Mouse (Mus musculus) cerebellum, postnatal 14 days (tissue): ENCODE results near the gene Ndc80.
A peak's percentile ranks its signal among the peaks of the same experiment; 100 is the strongest.
"Not testable (repeated sequence)": the region's sequence is repeated elsewhere in the genome, so short reads cannot be mapped to it uniquely, and the experiment has no call there.

ENCODE experiments used
- DNase-seq, 2 experiments: peaks; one replicate each; pipeline ENCODE4 v3.0.0; 2021; ENCODE audit warnings: mixed read lengths in 2 of 2

Gene Ndc80

GRCm38 (mm10) chr17:71526711-71527564 is at the start of gene Ndc80:
Gene Ndc80, minus strand, starts transcription at chr17:71526857.
- peak; percentile 93 to 96 for DNase-seq

DNA sequence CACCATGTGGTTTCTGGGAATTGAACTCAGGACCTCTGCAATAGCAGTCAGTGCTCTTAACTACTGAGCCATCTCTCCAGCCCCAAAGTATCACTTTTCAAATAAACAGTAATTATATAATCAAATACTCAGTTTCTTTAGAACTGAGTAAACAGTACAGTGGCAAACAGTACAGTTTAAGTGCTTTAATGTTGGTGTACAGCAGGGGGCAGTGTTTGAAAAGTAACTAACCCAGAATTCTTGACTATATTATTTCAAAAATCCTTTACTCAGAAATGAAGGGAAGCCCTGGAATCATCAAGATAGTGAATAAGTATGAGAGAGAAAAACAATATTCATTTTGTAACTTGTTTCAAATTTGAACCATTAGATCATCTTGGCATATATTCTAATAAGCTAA is 35.0 kb upstream of the Ndc80 start:
- DNase-seq, result peak; percentile 62 to 68

DNA sequence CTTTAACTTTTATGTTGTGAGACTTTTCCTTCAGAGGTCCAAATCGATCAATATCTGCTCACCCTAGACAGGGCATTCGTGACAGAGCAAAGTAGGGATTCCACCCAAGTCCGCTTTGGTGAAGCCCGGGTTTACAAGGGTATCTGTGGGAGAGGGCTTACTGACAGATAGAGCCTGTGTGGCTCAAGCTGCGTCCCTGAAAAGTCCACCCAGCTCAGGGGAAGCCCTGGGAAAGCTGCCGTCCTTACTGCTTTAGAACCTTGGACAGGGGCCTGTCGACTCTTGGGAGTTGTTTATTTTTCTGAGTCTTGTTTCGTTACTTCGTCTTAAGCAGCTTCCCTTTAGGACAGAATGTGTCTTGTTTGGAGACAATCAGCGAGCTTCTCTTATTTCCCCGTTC is 26.2 kb upstream of the Ndc80 start:
- peak in 1 of 2 experiments; percentile 11 for DNase-seq

DNA sequence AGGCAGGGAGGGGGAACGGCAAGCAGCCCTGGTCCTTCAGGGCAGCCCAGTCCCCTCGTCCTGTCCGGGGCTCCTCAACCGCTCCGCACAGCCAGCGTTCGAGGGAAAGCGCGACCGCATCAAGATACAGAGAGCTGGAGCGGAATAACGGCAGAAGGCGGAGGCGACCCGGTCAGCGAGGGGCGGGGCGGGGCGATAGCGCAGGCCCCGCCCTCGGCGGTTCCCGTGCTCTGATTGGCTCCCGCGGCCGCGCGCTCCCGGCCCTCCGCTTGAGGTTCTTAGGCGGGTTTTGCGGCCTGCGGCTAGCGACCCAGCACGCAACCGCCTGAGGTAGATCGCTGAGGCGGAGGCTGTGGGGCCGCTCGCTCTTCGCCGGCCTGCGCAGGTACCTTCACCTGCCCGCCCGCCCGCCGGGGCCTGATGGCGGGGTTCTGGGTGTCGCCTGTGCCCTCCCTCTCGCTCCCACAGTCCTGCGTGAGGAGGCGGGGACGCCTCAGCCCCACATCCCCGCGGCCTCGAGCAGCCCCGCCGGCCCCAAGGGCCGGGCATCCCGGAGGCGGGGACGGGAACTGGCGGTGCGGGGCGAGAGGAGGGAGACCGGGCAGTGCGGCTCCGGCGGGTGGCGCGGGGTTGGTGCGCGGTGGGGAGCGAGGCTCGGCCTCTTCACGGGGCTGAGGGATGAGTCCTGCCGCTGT is 25.2 kb upstream of the Ndc80 start, which contains the start of gene Spdya:
TSS of gene Spdya (plus strand) at position 305 of the 695 bp plus-strand sequence.
- peak; percentile 90 to 93 for DNase-seq

DNA sequence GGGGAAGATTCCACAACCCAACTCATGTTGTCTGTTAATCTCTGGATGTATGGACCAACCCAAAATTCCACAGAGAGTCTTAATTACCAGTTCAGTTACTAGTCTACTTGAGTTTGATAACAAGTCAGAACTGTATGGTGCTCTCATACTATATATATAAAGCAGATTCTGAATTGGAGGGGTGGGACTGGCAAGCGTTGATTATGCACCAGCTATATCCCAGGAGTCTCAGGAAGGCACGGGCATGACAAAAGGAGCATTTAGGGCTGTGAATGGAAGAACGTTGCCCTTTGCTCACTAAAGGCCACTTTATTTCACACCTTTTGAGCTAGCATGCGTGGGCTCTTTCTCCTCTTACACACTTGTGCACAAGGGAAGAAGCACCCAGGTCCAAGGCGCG is 24.7 kb upstream of the Ndc80 start:
- DNase-seq, result no peak

- peak; percentile 31 to 48 for DNase-seq
These were observed 21.9 kb upstream of the Ndc80 start for GRCm38 (mm10) chr17:71548586-71548985.

DNA sequence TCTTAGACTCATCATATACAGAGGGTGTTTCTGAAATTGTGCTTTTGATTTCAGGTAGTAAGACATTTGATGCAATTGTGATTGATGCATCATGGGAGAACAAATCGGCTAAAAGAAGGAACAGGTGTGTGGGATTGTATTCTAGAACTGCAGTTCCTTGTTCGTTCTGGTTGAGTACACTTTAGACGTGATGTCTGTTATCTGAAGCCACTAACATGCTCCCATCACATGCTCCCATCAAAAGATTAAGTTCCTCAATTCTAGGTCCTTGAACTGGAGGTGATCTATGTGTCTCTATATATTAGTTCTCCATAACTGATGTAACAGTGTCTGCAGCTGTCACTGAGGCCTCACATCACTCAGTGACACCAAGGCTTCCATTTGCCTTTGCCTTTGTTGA is 10.5 kb upstream of the Ndc80 start:
- no peak for DNase-seq

DNA sequence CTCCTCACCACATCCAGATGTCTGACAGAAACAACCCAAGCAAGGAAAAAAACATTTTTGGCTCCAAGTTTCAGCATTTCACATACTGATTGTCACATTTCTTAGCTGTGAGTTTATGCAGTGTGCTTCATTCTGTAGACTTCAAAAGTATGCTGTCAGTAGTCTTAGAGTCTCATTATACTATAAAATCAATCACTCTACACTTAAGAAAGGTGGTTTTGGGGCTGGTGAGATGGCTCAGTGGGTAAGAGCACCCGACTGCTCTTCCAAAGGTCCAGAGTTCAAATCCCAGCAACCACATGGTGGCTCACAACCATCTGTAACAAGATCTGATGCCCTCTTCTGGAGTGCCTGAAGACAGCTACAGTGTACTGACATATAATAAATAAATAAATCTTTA is 8.9 kb upstream of the Ndc80 start:
- DNase-seq, result not testable (repeated sequence)

DNA sequence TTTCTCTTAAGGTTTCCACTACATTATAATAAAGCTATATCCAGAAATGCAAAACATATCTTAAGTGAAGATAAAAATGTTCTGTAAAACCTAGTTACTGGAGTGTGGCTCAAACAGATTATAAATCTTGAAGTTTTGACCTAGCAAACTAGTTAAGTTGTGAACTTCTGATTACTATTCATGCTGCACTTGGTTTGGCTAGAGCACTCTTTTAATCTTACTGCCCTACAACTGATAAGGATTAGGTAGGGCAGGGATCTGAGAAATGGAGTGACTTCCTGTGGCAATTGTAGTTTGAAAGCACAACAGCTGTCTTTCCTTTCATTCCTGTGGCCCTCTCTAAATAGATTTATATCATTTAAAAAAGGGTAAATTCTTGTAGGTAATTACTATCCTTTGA is 1.4 kb upstream of the Ndc80 start:
- no peak for DNase-seq

DNA sequence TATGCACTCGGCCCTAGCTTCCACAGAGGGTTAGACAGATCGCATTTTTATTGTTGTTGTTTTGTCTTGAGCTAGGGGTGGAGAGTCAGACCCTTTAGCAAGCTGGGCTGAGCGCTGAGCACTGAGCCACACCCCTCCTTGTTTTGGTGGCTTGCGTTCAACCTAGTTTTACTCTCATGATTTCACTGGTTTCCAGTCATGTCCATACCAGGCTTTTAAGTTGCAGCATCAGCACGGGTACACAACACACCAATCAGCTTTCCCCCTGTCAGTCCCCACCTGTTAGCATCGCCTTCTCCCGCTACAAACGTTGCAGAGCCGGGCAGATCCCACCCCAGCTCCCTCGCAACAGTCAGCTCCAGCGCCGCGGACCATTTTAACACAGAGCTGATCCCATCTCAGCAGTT is 352 bp downstream of the Ndc80 start:
- DNase-seq, result no peak

DNA sequence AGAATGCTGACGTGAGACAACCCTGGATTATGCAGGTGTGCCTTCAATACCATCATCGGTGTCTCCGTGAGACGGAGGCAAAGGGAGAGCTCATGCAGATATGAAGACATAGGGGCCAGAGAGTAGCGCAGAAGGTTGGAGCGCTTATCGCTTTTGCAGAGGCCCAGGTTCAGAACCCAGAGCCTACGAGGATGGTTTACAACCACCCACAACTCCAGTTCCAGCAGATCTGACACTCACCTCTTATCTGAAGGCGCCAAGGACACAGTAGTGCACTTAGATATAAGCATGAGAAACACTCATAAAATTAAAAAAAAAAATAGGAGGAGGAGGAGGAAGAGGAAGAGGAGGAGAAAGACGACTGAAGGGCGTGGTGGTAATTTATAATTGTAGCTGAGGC is 16.4 kb downstream of the Ndc80 start:
- DNase-seq, result no peak

GRCm38 (mm10) chr17:71506832-71507231 is 19.8 kb downstream of the Ndc80 start:
- no peak for DNase-seq

DNA sequence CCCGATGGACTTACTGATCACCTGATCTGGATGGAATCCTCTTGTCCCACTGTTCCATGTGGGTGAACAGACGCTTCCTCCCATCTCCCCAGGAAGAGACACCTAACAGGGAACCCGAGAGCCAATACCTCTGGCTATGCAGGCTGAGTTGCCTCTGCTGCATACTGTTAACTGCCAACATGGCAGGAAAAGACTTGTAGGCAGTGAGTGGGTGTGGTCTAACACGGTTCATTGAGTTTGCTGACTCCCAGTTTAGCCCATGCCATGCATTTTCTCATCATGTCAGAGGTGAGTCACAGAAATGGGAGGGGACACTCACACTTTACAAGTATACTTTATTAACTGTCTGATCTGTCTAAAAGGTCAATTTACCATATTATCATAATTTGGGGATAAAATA is 30.9 kb downstream of the Ndc80 start:
- no peak for DNase-seq

GRCm38 (mm10) chr17:71491332-71491686 is 35.3 kb downstream of the Ndc80 start:
- DNase-seq, result no peak

DNA sequence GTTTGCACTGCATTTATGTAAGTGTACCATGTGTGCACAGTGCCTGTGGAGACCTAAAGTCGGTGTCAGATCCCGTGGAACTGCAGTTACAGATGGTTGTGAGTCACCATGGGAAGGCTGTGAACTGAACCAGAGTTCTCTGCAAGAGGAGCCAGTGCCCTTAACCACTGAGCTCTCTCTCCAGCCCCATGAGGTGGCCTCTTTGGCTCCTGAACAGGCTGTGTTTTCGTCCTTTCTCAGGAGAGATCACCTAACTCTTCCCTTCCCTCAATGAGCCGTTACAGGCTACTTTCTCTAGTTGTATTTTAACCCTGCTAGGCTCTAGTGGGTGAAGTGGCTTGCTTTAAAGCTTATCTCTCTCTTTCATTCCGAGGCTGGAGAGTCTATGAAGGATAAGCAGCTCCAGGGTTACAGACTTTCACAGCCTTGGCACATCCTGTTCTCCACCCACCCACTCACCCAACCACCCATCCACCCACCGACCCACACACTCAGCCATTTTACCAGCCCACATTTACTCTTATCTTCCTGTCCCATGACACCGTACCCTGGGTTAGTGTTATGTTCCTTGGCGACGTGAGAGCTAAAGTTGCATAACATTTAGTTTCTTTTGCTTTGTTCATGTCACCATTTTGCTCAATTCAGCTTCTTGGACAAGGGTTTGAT is 35.9 kb downstream of the Ndc80 start:
- DNase-seq, result no peak

DNA sequence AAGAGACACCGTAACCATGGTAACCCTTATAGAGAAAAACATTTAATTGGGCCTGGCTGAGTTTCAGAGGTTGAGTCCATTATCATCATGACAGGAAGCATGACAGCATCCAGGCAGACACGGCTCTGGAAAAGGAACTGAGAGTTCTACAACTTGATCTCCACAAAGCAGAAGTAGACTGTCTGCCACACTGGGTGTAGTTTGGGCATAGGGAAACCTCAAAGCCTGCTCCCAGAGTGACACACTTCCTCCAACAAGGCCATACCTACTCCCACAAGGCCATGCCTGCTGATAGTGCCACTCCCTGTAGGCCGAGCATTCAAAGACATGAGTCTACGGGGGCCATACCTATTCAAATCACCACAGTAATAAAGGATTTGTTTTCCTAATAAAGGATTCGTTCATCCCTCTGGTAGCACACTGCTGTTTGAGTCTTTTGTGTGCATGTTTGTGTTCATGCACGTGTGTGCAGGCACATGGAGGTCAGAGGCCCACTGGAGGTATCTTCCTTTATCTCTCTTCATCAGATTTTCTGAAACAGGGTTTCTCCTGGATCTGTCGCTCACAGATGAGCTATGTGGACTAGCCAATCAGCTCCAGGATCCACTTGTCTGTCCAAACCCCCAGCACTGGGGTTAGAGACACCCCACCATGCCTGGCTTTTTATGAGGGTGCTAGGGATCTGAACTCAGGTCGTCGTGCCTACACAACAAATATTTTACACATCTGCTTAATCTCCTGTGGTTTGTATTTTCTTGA is 36.8 kb downstream of the Ndc80 start:
- DNase-seq, result no peak

DNA sequence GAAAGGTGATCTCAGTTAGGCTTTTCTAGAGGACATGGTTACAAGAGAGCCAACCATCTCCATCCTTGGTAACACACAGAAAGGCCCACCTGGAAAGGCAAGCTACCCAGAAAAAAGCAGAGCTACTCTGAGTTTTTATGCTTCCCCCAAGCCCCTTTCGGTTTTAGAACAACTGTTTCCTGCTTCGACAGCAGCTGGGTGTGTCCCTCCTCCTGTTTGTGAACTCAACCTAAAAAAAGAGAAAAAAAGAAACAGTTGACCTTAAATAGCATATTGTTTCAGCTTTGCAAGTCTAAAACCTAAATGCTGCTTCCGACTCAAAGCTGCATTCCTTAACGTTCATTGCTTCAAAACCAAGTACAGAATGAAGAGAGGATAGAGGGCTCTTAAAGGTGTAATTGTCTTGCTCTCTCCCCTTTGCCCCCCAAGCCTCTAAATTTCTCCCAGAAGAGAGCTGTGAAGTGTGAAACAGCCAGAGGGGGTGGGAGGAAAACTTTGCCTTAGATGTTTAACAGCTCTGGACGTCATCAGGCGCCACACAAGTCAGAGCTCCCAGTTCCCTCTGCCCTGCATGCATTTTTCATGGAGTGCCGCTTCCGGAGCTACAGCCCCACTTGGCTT is 40.3 kb downstream of the Ndc80 start:
- DNase-seq, result no peak

GRCm38 (mm10) chr17:71485791-71486230 is 40.8 kb downstream of the Ndc80 start:
- no peak for DNase-seq

DNA sequence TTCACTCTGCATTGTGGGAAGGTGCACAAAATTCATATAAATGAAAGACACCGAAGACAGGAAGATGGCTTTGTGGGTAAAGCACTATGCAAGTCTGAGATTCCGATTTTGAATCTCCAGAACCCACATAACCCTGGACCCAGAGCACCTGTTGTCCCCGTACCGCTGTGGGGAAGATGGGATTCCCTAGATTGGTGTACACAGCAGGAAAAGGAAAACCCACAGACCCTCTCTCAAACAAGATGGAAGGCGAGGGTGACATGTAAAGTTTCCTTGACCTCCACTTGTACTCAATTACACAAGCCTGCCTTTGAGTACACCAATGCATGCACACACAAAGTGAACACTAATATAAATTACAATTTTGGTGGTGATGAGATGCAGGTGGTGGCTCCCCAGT is 41.9 kb downstream of the Ndc80 start:
- DNase-seq, result no peak

- DNase-seq, result no peak
These were observed 43.1 kb downstream of the Ndc80 start for GRCm38 (mm10) chr17:71483418-71484060.

- no peak for DNase-seq
These were observed 47.2 kb downstream of the Ndc80 start for GRCm38 (mm10) chr17:71479381-71479901.

GRCm38 (mm10) chr17:71477481-71477880 is 49.2 kb downstream of the Ndc80 start:
- no peak for DNase-seq
